ENCODE assay signal across 22 mouse cellular contexts in genomic region chr11:3541932-3542331, GRCm38 (mm10). TPM values are rescaled to one million over a fixed set of nuclear protein-coding genes. Genes with fewer than 3 reads are reported as not detected.
DNase-seq lines count a peak whose midpoint lies in the region; ATAC-seq and TF ChIP-seq lines count a peak whose summit lies in the region.
"Had no signal": no experiment of that assay in that cellular context is flagged by ENCODE, and none has a peak within 500 bp of the region (broad histone marks: within the 10 kb centered on the region; RNA-seq: fewer than 3 reads in every experiment).

No protein-coding gene starts in this region.

- no peak for ATAC-seq in intestine, embryonic 16.5 days
- ATAC-seq in intestine, postnatal 0 days, result no peak
- no peak for ATAC-seq in embryonic facial prominence, embryonic 13.5 days (ENCODE audit: insufficient number of reproducible peaks, insufficient read depth, low FRiP score, low TSS enrichment, low read depth)
- ATAC-seq in stomach, postnatal 0 days (ENCODE audit: low FRiP score, low TSS enrichment), result no peak
- ATAC-seq: forebrain, embryonic 13.5 days; hindbrain, embryonic 16.5 days; intestine, embryonic 15.5 days; liver, embryonic 12.5 days had no signal

- peak; percentile 4 for DNase-seq in cerebellum, adult 11-12 months
- DNase-seq in cerebellum, postnatal 10 days, result no peak
- no peak for DNase-seq in stomach, postnatal 0 days (ENCODE audit: low spot score)
- no peak for DNase-seq in spleen, postnatal 36 days (ENCODE audit: low spot score in 2 of 2)
- DNase-seq: adrenal gland, postnatal 25 days; cerebellum, postnatal 25 days; layer of hippocampus, adult 9-11 months; left cerebral cortex, postnatal 4 days; lung, adult 18-20 months; right cerebral cortex, postnatal 25 days; spleen, adult 18-20 months; thymus, postnatal 36 days had no signal

- H3K27ac ChIP-seq in intestine, embryonic 16.5 days (ENCODE audit: low read length), result no peak overlapping the region
- no peak overlapping the region for H3K27ac ChIP-seq in intestine, postnatal 0 days (ENCODE audit: low read depth, low read length)
- H3K27ac ChIP-seq in embryonic facial prominence, embryonic 13.5 days, result no peak overlapping the region
- peak overlapping the region; percentile 78; the same call in 1 of the 2 replicates for H3K27ac ChIP-seq in stomach, postnatal 0 days (replicated peaks)
- H3K27ac ChIP-seq: forebrain, embryonic 13.5 days; hindbrain, embryonic 10.5 days; intestine, embryonic 15.5 days; liver, embryonic 12.5 days; midbrain, embryonic 12.5 days had no signal

- no peak for TF ChIP-seq CTCF in intestine, postnatal 0 days (IDR thresholded peaks at IDR 0.05; ENCODE audit: low read depth)
- no peak for TF ChIP-seq CTCF in stomach, postnatal 0 days (IDR thresholded peaks at IDR 0.05; ENCODE audit: low read depth)

- 0 out of 2 replicates have a peak overlapping the region, but pooled peaks have one; percentile 16 for H3K9ac ChIP-seq in intestine, embryonic 16.5 days (ENCODE audit: low read depth, low read length)
- no peak overlapping the region for H3K9ac ChIP-seq in intestine, postnatal 0 days (ENCODE audit: low read depth, low read length)
- H3K9ac ChIP-seq in embryonic facial prominence, embryonic 13.5 days, result peak overlapping the region; percentile 22; the same call in 1 of the 2 replicates
- H3K9ac ChIP-seq in stomach, postnatal 0 days (ENCODE audit: low read length), result no peak overlapping the region
- H3K9ac ChIP-seq: forebrain, embryonic 13.5 days; intestine, embryonic 15.5 days; liver, embryonic 12.5 days; midbrain, embryonic 12.5 days had no signal

- no peak overlapping the region for H3K4me3 ChIP-seq in intestine, embryonic 16.5 days (ENCODE audit: low read length)
- no peak overlapping the region for H3K4me3 ChIP-seq in intestine, postnatal 0 days (ENCODE audit: low read depth, low read length)
- H3K4me3 ChIP-seq in embryonic facial prominence, embryonic 13.5 days, result no peak overlapping the region
- H3K4me3 ChIP-seq in stomach, postnatal 0 days (ENCODE audit: low read depth, low read length), result no peak overlapping the region
- H3K4me3 ChIP-seq: forebrain, embryonic 13.5 days; hindbrain, embryonic 10.5 days; intestine, embryonic 15.5 days; liver, embryonic 12.5 days; midbrain, embryonic 12.5 days had no signal

- no peak for TF ChIP-seq EP300 in stomach, postnatal 0 days (optimal IDR thresholded peaks at IDR 0.05)

- no peaks in the 10 kb centered on the region for H3K36me3 ChIP-seq in intestine, embryonic 16.5 days (ENCODE audit: control insufficient read depth, insufficient read depth, low read length)
- H3K36me3 ChIP-seq in intestine, postnatal 0 days (ENCODE audit: control insufficient read depth, insufficient read depth), result no peaks in the 10 kb centered on the region; the same call in 1 of the 2 replicates
- H3K36me3 ChIP-seq in embryonic facial prominence, embryonic 13.5 days, result 0 out of 2 replicates have a peak, but pooled peaks cover 2% of the 10 kb centered on the region
- H3K36me3 ChIP-seq in stomach, postnatal 0 days (ENCODE audit: control insufficient read depth, insufficient read depth, low read length), result peaks cover 2% of the 10 kb centered on the region; the same call in 1 of the 2 replicates
- H3K36me3 ChIP-seq: intestine, embryonic 15.5 days; midbrain, embryonic 12.5 days had no signal

- H3K27me3 ChIP-seq in intestine, embryonic 16.5 days (replicated peaks; ENCODE audit: control insufficient read depth, insufficient read depth, low read length), result no peaks in the 10 kb centered on the region
- no peaks in the 10 kb centered on the region for H3K27me3 ChIP-seq in intestine, postnatal 0 days (replicated peaks; ENCODE audit: control insufficient read depth, insufficient read depth, low read length)
- no peaks in the 10 kb centered on the region for H3K27me3 ChIP-seq in embryonic facial prominence, embryonic 13.5 days
- no peaks in the 10 kb centered on the region for H3K27me3 ChIP-seq in stomach, postnatal 0 days (ENCODE audit: control insufficient read depth, insufficient read depth, low read length)
- H3K27me3 ChIP-seq: forebrain, embryonic 13.5 days; intestine, embryonic 15.5 days; liver, embryonic 12.5 days; midbrain, embryonic 12.5 days had no signal

- peaks cover 26% of the 10 kb centered on the region for H3K4me1 ChIP-seq in intestine, embryonic 16.5 days (ENCODE audit: control insufficient read depth, insufficient read depth, low read length)
- peaks cover 8% of the 10 kb centered on the region; the same call in 1 of the 2 replicates for H3K4me1 ChIP-seq in intestine, postnatal 0 days (replicated peaks; ENCODE audit: control insufficient read depth, insufficient read depth, low read length)
- H3K4me1 ChIP-seq in embryonic facial prominence, embryonic 13.5 days, result peaks cover 39% of the 10 kb centered on the region
- H3K4me1 ChIP-seq in stomach, postnatal 0 days (replicated peaks; ENCODE audit: control insufficient read depth, insufficient read depth), result peaks cover 9% of the 10 kb centered on the region; the same call in 1 of the 2 replicates

- peaks cover 4% of the 10 kb centered on the region; the same call in 1 of the 2 replicates for H3K9me3 ChIP-seq in intestine, embryonic 16.5 days (ENCODE audit: control insufficient read depth, low read length)
- H3K9me3 ChIP-seq in intestine, postnatal 0 days (ENCODE audit: control insufficient read depth), result no peaks in the 10 kb centered on the region
- H3K9me3 ChIP-seq in embryonic facial prominence, embryonic 13.5 days, result no peaks in the 10 kb centered on the region
- no peaks in the 10 kb centered on the region for H3K9me3 ChIP-seq in stomach, postnatal 0 days (ENCODE audit: control insufficient read depth, low read length)
- H3K9me3 ChIP-seq: intestine, embryonic 15.5 days had no signal

- H3K4me2 ChIP-seq in intestine, embryonic 16.5 days (ENCODE audit: low read depth, low read length), result no peak overlapping the region
- no peak overlapping the region for H3K4me2 ChIP-seq in intestine, postnatal 0 days (replicated peaks; ENCODE audit: low read depth)
- H3K4me2 ChIP-seq in embryonic facial prominence, embryonic 13.5 days, result no peak overlapping the region
- H3K4me2 ChIP-seq in stomach, postnatal 0 days (replicated peaks; ENCODE audit: low read depth), result no peak overlapping the region
- H3K4me2 ChIP-seq: forebrain, embryonic 13.5 days; heart, embryonic 11.5 days; intestine, embryonic 15.5 days; liver, embryonic 12.5 days; midbrain, embryonic 12.5 days had no signal

- 62% methylated on average over 3 of the region's 3 CpGs for WGBS in intestine, embryonic 16.5 days
- 63% methylated on average over 3 of the region's 3 CpGs for WGBS in intestine, postnatal 0 days
- 61% methylated on average over 3 of the region's 3 CpGs for WGBS in embryonic facial prominence, embryonic 13.5 days
- WGBS in stomach, postnatal 0 days, result 70% methylated on average over 3 of the region's 3 CpGs

RNA-seq across cellular contexts. Expression of gene Smtn, which starts 1.5 kb away (rescaled TPM):
- polyA plus RNA-seq in intestine, embryonic 16.5 days (2015; fragmentation: Nextera tagmentation; extraction: Ambion mirVana), result 78.2 and 80.1 TPM in 2 replicates
- 75.1 and 82.9 TPM in 2 replicates for polyA plus RNA-seq in intestine, postnatal 0 days (2015; fragmentation: Nextera tagmentation; extraction: Ambion mirVana)
- polyA plus RNA-seq in embryonic facial prominence, embryonic 13.5 days (2015; fragmentation: Nextera tagmentation; extraction: Ambion mirVana), result 43.9 and 46.1 TPM in 2 replicates
- polyA plus RNA-seq in stomach, postnatal 0 days (2015; fragmentation: Nextera tagmentation; extraction: Ambion mirVana), result 103 TPM in 2 replicates

RNA-seq across cellular contexts. Expression of gene Selenom, which starts 27.4 kb away (rescaled TPM):
- polyA plus RNA-seq in intestine, embryonic 16.5 days (2015; fragmentation: Nextera tagmentation; extraction: Ambion mirVana), result 182 and 185 TPM in 2 replicates
- 283 and 284 TPM in 2 replicates for polyA plus RNA-seq in intestine, postnatal 0 days (2015; fragmentation: Nextera tagmentation; extraction: Ambion mirVana)
- polyA plus RNA-seq in embryonic facial prominence, embryonic 13.5 days (2015; fragmentation: Nextera tagmentation; extraction: Ambion mirVana), result 128 and 132 TPM in 2 replicates
- polyA plus RNA-seq in stomach, postnatal 0 days (2015; fragmentation: Nextera tagmentation; extraction: Ambion mirVana), result 179 and 191 TPM in 2 replicates

RNA-seq across cellular contexts. Expression of gene Inpp5j, which starts 37.3 kb away (rescaled TPM):
- polyA plus RNA-seq in intestine, embryonic 16.5 days (2015; fragmentation: Nextera tagmentation; extraction: Ambion mirVana), result 5.6 and 5.9 TPM in 2 replicates
- 6.8 and 6.9 TPM in 2 replicates for polyA plus RNA-seq in intestine, postnatal 0 days (2015; fragmentation: Nextera tagmentation; extraction: Ambion mirVana)
- 0.48 and 0.85 TPM in 2 replicates for polyA plus RNA-seq in embryonic facial prominence, embryonic 13.5 days (2015; fragmentation: Nextera tagmentation; extraction: Ambion mirVana)
- 2.4 and 2.7 TPM in 2 replicates for polyA plus RNA-seq in stomach, postnatal 0 days (2015; fragmentation: Nextera tagmentation; extraction: Ambion mirVana)

RNA-seq across cellular contexts. Expression of gene Pla2g3, which starts 53.8 kb away (rescaled TPM):
- 0.33 and 0.43 TPM in 2 replicates for polyA plus RNA-seq in intestine, embryonic 16.5 days (2015; fragmentation: Nextera tagmentation; extraction: Ambion mirVana)
- polyA plus RNA-seq in intestine, postnatal 0 days (2015; fragmentation: Nextera tagmentation; extraction: Ambion mirVana), result 0.17 and 0.30 TPM in 2 replicates
- 0.51 and 0.60 TPM in 2 replicates for polyA plus RNA-seq in embryonic facial prominence, embryonic 13.5 days (2015; fragmentation: Nextera tagmentation; extraction: Ambion mirVana)
- polyA plus RNA-seq in stomach, postnatal 0 days (2015; fragmentation: Nextera tagmentation; extraction: Ambion mirVana), result 9.4 and 11.0 TPM in 2 replicates

Comparison
In these comparisons a context has a peak if more than half of its experiments do, and no peak if none do; other contexts are left out.
1. H3K9ac ChIP-seq: peak in intestine, embryonic 16.5 days (single experiment) and embryonic facial prominence, embryonic 13.5 days (single experiment); none in intestine, postnatal 0 days (single experiment) and stomach, postnatal 0 days (single experiment).